Mouse (Mus musculus) kidney, embryonic 15.5 days (tissue): Measurements from ENCODE around the gene Ctnnbl1. TPM values are rescaled to one million over a fixed set of nuclear protein-coding genes. Genes with fewer than 3 reads are reported as not detected.

Source experiments
- ATAC-seq: fragments of 200-750 bp; cut with Nextera tagmentation; replicated peaks from 2 replicates; pipeline ENCODE4 v1.8.0; 2017; ENCODE audit warnings: moderate TSS enrichment; ENCODE audit not compliant: low FRiP score
- H3K27ac ChIP-seq: fragments of 300-500 bp; sonication (generic); 2 replicates; pipeline ENCODE4 v1.5.1; 2015; ENCODE audit warnings: mild to moderate bottlenecking, inconsistent platforms
- H3K27me3 ChIP-seq: fragments of 300-500 bp; sonication (generic); 2 replicates; pipeline ENCODE4 v1.6.1; 2015; ENCODE audit warnings: inconsistent platforms
- H3K36me3 ChIP-seq: fragments of 300-500 bp; sonication (generic); 2 replicates; pipeline ENCODE4 v1.6.1; 2015; ENCODE audit warnings: inconsistent platforms
- H3K4me1 ChIP-seq: fragments of 300-500 bp; sonication (generic); 2 replicates; pipeline ENCODE4 v1.6.1; 2015; ENCODE audit warnings: inconsistent platforms
- H3K4me2 ChIP-seq: fragments of 300-500 bp; sonication (generic); 2 replicates; pipeline ENCODE4 v1.6.1; 2015; ENCODE audit warnings: moderate library complexity, mild to moderate bottlenecking, inconsistent platforms
- H3K4me3 ChIP-seq: fragments of 300-500 bp; sonication (generic); replicated peaks from 2 replicates; pipeline ENCODE4 v1.5.1; 2015; ENCODE audit warnings: mild to moderate bottlenecking, inconsistent platforms
- H3K9ac ChIP-seq: fragments of 300-500 bp; sonication (generic); 2 replicates; pipeline ENCODE4 v1.6.1; 2015; ENCODE audit warnings: mild to moderate bottlenecking, inconsistent platforms
- H3K9me3 ChIP-seq: fragments of 300-500 bp; sonication (generic); replicated peaks from 2 replicates; pipeline ENCODE4 v1.6.1; 2016; ENCODE audit warnings: inconsistent platforms
- WGBS: fragments of 180-500 bp; shearing (Covaris S2); methylation state at CpG from one replicate; pipeline ENCODE4 v1.1.7; 2015; ENCODE audit warnings: mixed read lengths; 5-methylcytosine and 5-hydroxymethylcytosine counted together
- polyA plus RNA-seq: library from polyadenylated mRNA; unstranded; fragments of >200 nt; fragmentation: Nextera tagmentation; extraction: Ambion mirVana; gene quantifications from 2 replicates; pipeline ENCODE4 v1.2.1, GENCODE M21; 2015

The Ctnnbl1 gene
- polyA plus RNA-seq, 1 experiment from 2014 or later: 75.3 TPM

DNA sequence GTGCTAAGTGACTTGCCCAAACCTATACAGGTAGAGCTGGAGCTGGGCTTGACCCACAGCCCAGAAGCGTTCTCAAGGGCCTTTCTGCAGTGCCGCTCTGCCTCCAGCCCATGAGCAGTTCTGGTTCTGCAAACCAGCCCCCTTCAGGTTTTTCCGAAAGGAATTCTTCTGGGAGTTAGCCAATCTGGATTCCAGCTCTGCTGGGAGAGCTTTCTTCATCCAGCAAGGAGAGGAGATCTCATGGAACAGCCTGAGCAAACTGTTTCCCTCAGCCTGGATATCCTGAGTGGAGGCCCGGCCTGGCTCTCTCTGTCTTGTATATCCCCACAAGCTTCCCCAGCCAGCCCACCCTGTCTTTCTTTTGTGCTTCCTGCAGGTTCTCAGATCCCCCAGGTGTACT, 75.9 kb downstream of the Ctnnbl1 start:
- WGBS: 94% methylated on average over 4 of the region's 4 CpGs
- no peak for ATAC-seq
- H3K36me3 ChIP-seq: peaks cover 36% of the 10 kb centered on the region
- H3K27me3 ChIP-seq: no peaks in the 10 kb centered on the region
- H3K4me1 ChIP-seq: peaks cover 6% of the 10 kb centered on the region
- H3K9ac ChIP-seq: no peak overlapping the region
- no peaks in the 10 kb centered on the region for H3K9me3 ChIP-seq
- no peak overlapping the region for H3K4me3 ChIP-seq
- H3K4me2 ChIP-seq: no peak overlapping the region
- H3K27ac ChIP-seq: no peak overlapping the region

DNA sequence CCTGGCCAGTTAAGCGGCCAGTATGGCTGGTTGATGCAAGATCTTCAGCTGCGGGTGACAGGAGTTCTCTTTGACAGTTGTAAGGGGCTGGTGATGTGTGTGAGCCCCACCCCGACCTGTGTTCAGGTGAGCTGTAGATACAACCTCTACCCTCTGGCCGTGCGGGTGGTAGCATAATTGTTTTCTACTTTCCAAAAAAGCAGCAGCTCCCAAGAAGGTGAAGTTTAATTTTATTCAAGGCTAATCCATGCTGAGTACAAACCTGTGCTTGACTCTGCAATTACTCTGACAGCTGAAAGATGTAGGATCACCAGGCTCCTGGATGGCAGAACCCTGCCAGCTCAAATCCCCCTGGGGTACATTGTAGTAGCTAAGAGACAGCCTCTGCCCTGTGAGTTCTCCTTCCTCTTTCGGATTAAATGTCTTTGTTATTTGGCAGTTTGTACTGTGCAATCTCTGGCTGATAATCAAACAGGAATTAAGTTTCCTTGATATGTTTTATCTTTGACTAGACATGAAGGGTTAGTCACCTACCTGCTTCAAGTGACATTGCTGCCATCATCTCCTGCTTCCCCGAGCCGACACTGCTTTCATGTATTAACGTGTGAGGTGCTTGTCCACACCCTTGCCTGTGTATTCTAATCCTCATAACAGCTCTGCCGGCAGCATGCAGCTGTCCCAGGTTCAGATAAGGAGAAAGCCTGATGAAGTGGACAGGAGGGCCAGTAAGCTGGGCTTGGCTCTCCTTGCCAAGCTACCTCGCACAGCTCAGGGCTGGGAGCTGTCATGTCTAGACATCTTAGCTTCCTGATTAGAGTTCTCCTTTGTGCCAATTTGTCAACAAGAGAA, 77.1 kb downstream of the Ctnnbl1 start:
- WGBS: 75% methylated on average over 11 of the region's 11 CpGs

DNA sequence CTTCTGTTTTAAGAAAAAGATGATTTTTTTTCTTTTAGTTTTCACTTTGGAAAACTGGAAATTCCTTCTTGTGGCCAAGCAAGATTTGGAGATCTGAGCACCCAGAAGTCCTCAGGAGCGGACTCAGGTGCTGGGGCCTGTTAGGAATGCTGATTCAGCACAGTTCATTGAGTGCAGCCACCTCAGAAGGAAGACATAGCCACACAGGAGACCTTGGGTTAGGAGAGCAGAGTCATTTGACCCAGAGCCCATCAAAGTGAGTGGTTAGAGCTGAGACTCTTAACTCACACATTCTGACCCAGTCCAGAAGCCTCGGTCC, 77.7 kb downstream of the Ctnnbl1 start:
- Histone ChIP-seq H3K4me3 (no peak overlapping the region), H3K4me2 (no peak overlapping the region), H3K9me3 (no peaks in the 10 kb centered on the region), H3K27me3 (no peaks in the 10 kb centered on the region), H3K36me3 (peaks cover 43% of the 10 kb centered on the region), H3K9ac (no peak overlapping the region), H3K4me1 (no peaks in the 10 kb centered on the region), H3K27ac (no peak overlapping the region)
- 86% methylated on average over 2 of the region's 2 CpGs for WGBS
- no peak for ATAC-seq

More for the DNA sequence above, 77.1 kb downstream of the Ctnnbl1 start:
- Histone ChIP-seq H3K36me3 (peaks cover 42% of the 10 kb centered on the region), H3K9me3 (no peaks in the 10 kb centered on the region), H3K4me1 (no peaks in the 10 kb centered on the region), H3K4me3 (no peak overlapping the region), H3K4me2 (no peak overlapping the region), H3K9ac (no peak overlapping the region), H3K27ac (no peak overlapping the region), H3K27me3 (no peaks in the 10 kb centered on the region)
- ATAC-seq: no peak

DNA sequence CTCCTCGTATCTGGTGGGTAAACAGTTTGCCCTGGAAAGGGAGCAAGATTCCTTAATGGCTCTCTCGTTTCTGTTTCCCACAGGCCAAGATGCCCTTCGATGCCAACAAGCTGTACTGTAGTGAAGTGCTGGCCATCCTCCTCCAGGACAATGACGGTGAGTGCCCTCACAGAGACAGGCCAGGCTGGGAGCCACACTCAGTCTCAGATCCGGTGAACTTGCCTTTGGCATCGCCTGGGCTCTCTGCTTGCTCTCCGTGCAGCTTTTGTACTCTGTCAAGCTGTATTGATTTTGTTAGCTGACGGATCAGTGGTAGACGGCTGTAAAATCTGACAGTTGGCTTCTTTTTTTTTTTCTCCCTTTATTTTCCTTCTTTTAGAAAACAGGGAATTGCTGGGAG, 80.5 kb downstream of the Ctnnbl1 start:
- Histone ChIP-seq H3K27ac (no peak overlapping the region), H3K27me3 (no peaks in the 10 kb centered on the region), H3K4me2 (no peak overlapping the region), H3K9ac (no peak overlapping the region), H3K36me3 (peaks cover 30% of the 10 kb centered on the region), H3K9me3 (no peaks in the 10 kb centered on the region), H3K4me3 (no peak overlapping the region), H3K4me1 (no peaks in the 10 kb centered on the region)
- no peak for ATAC-seq
- WGBS: 81% methylated on average over 9 of the region's 9 CpGs

DNA sequence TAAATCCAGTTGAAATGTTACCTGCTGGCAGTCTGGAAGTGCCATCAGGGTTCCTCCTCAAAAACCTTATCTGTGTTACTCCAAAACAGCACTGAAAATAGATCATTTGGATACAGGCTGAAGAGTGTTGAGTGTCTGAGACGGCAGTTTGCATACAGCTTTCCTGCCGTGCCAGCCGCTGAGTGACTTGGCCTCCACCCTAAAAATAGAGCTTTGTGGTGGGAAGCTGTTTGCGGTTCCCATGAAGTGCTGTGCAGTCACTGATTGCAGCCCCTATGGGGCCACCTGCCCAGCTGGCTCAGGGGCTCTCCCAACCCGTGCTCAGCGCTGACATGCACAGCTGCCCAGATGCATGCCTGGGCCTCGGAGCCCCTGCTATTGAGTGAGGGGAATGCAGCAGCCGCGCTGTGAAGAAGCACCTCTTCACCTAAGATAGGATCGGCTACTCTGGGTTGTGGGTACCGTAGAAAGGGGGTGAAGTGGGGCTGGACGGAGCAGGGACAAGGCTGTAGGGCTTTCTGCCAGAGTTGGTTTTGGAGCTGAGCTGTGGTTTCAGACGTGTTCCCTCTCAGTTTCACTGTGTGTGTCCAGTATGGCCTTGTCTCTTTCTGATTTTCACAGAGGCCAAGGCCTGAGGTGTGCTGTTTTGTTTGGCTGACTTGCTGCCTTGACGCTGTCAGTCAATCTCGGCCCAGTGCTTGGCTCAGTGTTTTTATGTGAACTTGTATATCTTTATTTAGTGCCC, 81.5 kb downstream of the Ctnnbl1 start:
- Histone ChIP-seq H3K4me2 (no peak overlapping the region), H3K4me3 (no peak overlapping the region), H3K27ac (no peak overlapping the region), H3K36me3 (peaks cover 29% of the 10 kb centered on the region), H3K27me3 (no peaks in the 10 kb centered on the region), H3K9me3 (no peaks in the 10 kb centered on the region), H3K4me1 (no peaks in the 10 kb centered on the region), H3K9ac (no peak overlapping the region)
- 76% methylated on average over 15 of the region's 15 CpGs for WGBS
- ATAC-seq: no peak

DNA sequence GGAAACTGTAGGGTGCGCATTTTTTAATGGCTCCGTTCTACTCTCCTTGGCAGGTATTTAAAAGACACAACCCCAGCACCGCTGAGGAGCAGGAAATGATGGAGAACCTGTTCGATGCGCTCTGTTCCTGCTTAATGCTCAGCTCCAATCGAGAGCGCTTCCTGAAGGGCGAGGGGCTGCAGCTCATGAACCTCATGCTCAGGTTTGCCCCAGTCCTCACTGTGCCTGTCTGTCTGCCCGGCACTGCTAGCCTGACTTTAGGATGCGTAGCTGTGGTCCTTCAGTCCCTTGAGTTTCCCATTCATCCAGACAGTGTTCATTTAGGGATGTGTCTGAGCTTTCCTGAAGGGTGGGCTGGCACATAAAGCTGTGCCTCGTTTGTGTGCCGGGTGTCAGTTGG, 82.2 kb downstream of the Ctnnbl1 start:
- Histone ChIP-seq H3K4me1 (no peaks in the 10 kb centered on the region), H3K4me3 (no peak overlapping the region), H3K4me2 (no peak overlapping the region), H3K9me3 (no peaks in the 10 kb centered on the region), H3K9ac (no peak overlapping the region), H3K27ac (no peak overlapping the region), H3K27me3 (no peaks in the 10 kb centered on the region), H3K36me3 (peaks cover 36% of the 10 kb centered on the region)
- ATAC-seq: no peak
- WGBS: 90% methylated on average over 12 of the region's 12 CpGs

DNA sequence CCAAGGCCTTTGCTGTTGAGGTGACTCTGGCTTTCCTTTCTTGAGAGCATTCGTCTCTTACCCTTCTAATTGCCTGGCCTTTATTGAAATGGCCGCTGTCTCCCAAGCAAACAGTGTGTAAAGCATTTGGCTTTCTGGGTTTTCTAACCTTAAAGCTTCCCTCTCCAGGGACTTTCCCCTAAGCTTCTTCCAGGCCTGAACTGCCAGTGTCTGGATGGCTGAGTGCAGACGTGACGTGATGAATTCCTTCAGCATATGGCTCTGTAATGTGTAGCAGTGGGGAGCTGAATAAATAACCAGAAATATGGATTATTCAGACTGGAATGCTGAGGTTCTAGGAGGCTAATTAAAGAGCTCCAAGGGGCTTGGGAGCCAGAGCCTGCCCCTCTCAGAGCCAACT, 84.1 kb downstream of the Ctnnbl1 start:
- no peaks in the 10 kb centered on the region for H3K9me3 ChIP-seq
- ATAC-seq: no peak
- no peak overlapping the region for H3K27ac ChIP-seq
- H3K27me3 ChIP-seq: no peaks in the 10 kb centered on the region
- no peak overlapping the region for H3K4me3 ChIP-seq
- no peak overlapping the region for H3K9ac ChIP-seq
- 80% methylated on average over 4 of the region's 4 CpGs for WGBS
- 0 out of 2 replicates have a peak, but pooled peaks cover 4% of the 10 kb centered on the region for H3K4me1 ChIP-seq
- no peak overlapping the region for H3K4me2 ChIP-seq
- peaks cover 43% of the 10 kb centered on the region for H3K36me3 ChIP-seq

DNA sequence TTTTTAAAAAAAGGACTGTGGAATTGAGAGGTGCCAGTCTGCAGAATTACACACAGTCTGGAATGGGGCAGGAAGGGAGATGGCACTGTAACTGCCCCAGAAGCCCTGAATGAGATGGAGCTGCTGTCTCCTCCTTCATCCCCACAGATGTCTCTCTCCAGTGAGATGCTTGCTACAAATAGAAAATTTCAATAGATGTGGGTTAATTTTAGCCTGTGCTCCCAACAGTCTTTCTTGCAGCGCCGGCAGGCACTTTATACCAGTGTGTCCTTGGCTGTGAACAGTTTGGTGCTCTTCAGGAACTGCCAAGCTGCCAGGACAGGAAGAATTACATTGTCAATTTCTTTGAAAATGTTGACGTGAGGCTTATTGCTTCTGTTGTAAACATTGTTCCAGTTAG, 86.3 kb downstream of the Ctnnbl1 start:
- 95% methylated on average over 3 of the region's 3 CpGs for WGBS
- Histone ChIP-seq H3K36me3 (peaks cover 33% of the 10 kb centered on the region), H3K4me1 (0 out of 2 replicates have a peak, but pooled peaks cover 4% of the 10 kb centered on the region), H3K9ac (no peak overlapping the region), H3K27ac (no peak overlapping the region), H3K4me3 (no peak overlapping the region), H3K27me3 (no peaks in the 10 kb centered on the region), H3K9me3 (no peaks in the 10 kb centered on the region), H3K4me2 (no peak overlapping the region)
- no peak for ATAC-seq

DNA sequence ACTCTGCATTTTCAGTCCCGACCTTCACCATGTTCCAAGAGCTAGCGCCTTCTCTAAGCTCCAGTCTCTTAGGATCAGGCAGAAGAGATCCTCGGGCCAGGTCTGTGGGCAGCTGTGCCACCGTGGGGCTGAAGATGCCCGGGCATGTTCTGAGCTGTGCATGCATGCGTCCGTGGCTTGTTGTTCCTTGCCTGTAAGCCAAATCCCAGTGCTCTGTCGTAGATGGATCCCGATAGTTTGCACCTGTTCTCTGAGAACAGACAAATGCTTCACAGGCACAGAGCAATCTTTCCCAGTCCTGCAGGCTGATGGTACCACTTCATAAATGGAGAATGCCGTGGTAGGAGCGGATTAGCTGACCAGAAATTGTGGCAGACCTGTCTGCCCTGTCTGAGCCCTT, 87.0 kb downstream of the Ctnnbl1 start:
- Histone ChIP-seq H3K36me3 (peaks cover 29% of the 10 kb centered on the region), H3K4me3 (no peak overlapping the region), H3K27me3 (no peaks in the 10 kb centered on the region), H3K9me3 (no peaks in the 10 kb centered on the region), H3K27ac (no peak overlapping the region), H3K4me1 (0 out of 2 replicates have a peak, but pooled peaks cover 4% of the 10 kb centered on the region), H3K4me2 (no peak overlapping the region), H3K9ac (no peak overlapping the region)
- 89% methylated on average over 11 of the region's 11 CpGs for WGBS
- ATAC-seq: no peak

DNA sequence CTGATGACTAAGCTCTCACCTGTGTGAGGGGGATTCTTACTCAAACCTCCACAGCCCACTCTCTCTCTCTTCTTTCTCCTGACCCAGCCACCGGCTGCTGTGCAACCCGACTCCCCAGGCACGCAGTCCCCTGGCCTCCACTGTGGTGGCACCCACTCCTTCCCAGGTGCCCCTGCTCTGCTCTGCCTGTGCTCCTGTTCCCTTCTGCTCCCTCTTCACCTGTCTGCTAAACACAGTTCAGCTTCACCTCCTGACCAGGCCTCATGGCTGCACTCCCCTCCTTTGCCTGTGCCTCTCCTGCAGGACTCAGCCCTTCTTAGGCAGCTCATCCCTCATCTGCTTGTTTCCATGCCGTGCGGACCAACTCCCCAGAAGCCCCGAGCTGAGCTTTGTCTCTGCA, 92.9 kb downstream of the Ctnnbl1 start:
- Histone ChIP-seq H3K27ac (no peak overlapping the region), H3K36me3 (peaks cover 2% of the 10 kb centered on the region; the same call in 1 of the 2 replicates), H3K27me3 (no peaks in the 10 kb centered on the region), H3K4me1 (peaks cover 16% of the 10 kb centered on the region), H3K4me3 (no peak overlapping the region), H3K4me2 (no peak overlapping the region), H3K9me3 (no peaks in the 10 kb centered on the region), H3K9ac (no peak overlapping the region)
- WGBS: 58% methylated on average over 6 of the region's 6 CpGs
- no peak for ATAC-seq

DNA sequence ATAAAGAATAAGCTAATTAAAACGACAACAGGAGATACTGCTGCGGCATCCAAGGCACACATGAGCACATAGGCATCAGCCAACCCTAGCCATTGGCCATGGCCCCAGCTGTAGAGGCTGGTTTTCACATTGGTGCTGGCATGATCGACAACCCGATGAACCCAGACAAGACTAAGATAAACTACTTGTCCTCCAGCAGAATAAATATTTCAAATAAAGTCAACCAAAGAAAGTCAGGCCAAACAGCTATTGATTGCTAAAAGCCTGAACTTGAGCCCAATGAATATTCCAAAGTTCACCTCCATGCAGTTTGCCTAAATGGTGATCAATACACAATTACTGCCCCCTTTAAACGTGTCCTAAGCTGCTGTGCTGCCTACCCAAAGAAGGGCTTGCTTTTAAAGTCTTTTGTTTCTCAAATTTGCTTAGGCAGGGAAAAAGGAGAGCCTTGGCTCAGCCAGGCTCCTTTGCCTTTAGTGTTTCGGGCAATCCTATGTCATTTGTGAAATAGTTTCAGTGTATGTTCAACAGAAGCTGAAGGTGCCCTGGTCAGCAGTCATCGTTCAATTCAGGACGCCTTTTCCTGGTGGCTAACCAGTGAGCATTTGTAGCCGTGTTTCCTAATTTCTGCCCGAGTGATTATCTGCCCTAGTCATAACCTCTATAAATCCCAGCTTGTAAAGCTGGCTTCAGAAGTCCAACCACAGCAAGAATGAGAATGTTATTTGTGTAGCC, 93.6 kb downstream of the Ctnnbl1 start:
- WGBS: 54% methylated on average over 10 of the region's 10 CpGs
- ATAC-seq: no peak

DNA sequence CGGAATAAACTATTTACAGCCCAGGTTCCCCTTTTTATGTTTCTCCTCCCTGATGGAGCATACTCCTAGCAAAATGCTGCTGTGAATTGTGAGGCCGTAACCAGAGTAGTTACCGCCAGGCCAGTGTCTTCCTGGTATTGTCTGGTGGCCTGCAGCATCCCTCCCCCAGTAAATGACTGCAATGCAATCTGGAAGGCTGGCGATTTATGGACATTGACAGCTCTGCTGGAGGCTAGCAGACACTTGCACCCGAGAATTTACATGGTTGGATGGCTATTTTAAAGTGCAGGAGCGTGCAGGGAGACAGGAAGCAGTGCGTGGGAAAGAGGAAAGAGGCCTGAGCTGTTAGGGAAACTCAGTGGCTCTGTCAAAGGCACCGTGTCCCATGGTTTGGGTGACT, 99.8 kb downstream of the Ctnnbl1 start:
- peak; percentile 25; the same call in 1 of the 2 replicates for ATAC-seq
- H3K4me1 ChIP-seq: peaks cover 33% of the 10 kb centered on the region
- H3K4me2 ChIP-seq: 0 out of 2 replicates have a peak overlapping the region, but pooled peaks have one; percentile 10
- H3K36me3 ChIP-seq: peaks cover 6% of the 10 kb centered on the region; the same call in 1 of the 2 replicates
- no peaks in the 10 kb centered on the region for H3K27me3 ChIP-seq
- 0 out of 2 replicates have a peak overlapping the region, but pooled peaks have one; percentile 17 for H3K9ac ChIP-seq
- 24% methylated on average over 8 of the region's 8 CpGs for WGBS
- no peaks in the 10 kb centered on the region for H3K9me3 ChIP-seq
- peak overlapping the region; percentile 49 for H3K27ac ChIP-seq
- H3K4me3 ChIP-seq: no peak overlapping the region

More for the DNA sequence above, 93.6 kb downstream of the Ctnnbl1 start:
- Histone ChIP-seq H3K4me1 (peaks cover 16% of the 10 kb centered on the region), H3K9me3 (no peaks in the 10 kb centered on the region), H3K36me3 (no peaks in the 10 kb centered on the region), H3K27ac (no peak overlapping the region), H3K27me3 (no peaks in the 10 kb centered on the region), H3K9ac (no peak overlapping the region), H3K4me2 (no peak overlapping the region), H3K4me3 (no peak overlapping the region)
